Mouse (Mus musculus): ENCODE results near the gene Zfp768.

The Zfp768 gene

DNA sequence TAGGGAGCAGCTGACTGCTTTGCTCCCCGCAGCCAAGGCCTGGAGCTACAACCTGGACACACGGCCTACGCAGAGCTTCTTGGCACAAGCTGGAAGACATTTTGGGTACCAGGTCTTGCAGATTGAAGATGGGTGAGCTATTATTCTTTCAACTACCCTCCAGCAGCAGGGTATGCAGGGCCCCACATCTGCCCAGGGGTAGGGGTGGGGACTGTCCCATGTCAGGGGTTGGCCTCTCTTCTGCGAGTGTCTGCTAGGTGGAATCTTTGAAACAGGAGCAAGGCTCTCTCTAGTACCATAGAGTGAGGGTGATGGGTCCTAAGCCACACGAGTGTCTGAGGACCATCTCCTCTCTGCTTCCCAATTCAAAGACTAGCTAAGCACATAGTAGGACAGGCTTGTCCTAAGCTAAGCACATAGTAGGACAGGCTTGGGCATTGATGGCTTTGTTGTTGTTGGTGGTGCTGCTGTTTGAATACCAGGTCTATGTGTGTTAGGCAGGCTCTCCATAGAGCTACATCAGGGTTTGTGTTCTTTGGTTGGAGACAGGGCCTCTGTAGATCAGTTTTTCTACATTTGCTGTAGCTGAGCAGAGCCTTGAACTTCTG lies 47.7 kb downstream of the Zfp768 start:
- DNase-seq (ENCODE audit: low spot score in 2 of 2): no peak

GRCm38 (mm10) chr7:127296786-127297555 lies 48.4 kb downstream of the Zfp768 start:
- DNase-seq (ENCODE audit: low spot score in 2 of 2): no peak

- DNase-seq (ENCODE audit: low spot score in 2 of 2): peak; percentile 59 to 78
These were observed 49.3 kb downstream of the Zfp768 start, which contains the start of gene Itgal for GRCm38 (mm10) chr7:127296098-127296497. Gene Itgal, plus strand, starts transcription at chr7:127296260.

All from spleen, postnatal 4 days (tissue).